Mouse (Mus musculus): Measurements from ENCODE around the gene Ctcfl.

Gene Ctcfl

DNA sequence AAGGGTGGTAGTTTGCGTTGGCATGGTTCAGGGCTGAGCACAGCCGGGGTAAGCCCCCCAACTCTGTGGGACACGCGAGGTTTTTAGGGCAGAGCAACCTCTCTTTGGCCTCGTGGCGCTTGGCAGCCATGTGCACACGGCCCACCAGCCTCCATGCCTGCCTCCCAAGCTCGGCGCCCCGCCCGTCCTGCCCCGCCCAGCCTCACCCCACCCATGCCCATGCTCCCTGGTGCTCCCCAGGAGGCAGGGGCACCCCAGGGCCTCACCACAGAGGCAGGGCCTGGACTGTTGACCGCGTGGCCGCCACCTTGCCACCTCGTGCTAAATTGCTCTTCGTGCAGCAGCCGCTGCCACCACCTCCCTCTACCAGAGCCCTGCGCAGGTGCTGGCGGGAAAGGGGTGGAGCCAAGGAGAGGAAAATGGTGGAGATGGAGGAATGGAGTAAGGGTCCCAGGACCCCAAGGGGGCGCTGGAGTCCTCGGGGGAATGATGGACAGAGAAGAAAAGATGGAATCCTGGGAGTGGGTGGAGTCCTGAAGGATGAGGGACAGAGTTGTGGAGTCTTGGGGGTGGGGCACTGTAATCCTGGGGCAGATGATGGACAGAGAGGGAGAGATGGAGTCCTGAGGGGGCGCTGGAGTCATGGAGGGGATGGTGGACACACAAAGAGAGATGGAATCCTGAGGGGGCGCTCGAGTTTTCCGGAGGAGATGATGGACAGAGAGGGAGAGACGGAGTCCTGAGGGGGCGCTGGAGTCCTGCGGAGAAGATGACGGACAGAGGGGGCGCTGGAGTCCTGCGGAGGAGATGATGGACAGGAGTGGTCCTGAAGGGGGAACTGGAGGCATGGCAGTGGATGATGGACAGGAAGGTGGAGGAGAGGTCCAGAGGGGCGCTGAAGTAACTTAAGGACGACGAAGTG is at the start of gene Ctcfl:
TSS of gene Ctcfl (minus strand) at position 503 of the 922 bp plus-strand sequence.
- no peak for DNase-seq (ENCODE audit: low spot score)

DNA sequence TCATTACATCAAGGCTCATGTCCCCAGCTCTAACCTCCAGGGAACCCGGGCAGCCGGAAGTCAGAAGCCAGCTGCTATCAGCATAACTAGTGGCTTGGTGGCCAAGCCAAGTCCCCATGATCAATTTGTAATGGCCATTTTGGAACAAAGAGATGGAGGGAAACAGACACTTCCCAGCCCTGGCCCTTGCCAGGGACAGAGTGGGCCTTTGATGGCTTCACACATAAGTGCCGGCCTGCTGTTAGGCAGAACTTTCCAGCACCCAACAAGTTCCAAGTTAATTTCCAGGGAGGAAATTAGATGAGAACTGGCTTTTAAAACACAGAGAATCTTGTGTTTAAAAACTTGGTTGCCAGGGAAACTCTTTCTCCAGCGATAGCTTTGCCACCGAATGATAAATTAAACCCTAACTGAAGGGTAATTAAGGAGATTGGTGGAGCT is 49.1 kb upstream of the Ctcfl start:
- no peak for DNase-seq (ENCODE audit: low spot score)

DNA sequence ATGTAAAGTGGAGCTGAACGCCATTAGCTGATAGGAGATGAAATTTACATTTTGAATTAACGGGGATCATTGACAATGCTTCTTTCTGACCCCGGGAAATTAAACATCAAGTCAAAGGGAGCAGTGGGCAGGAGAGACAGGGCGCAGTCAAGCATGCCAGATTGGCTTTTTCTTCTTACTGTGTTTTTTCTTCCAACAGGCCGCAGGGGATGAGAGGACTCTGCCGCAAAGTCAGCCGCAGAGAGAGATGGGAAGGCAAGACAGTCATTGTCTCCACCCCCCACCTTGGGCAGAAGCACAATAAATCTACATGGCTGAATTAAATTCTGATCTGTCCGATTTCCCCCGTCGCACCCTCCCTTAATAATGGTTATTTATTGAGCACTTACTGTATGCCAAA is 46.0 kb upstream of the Ctcfl start:
- no peak for DNase-seq (ENCODE audit: low spot score)

- DNase-seq (ENCODE audit: low spot score) = no peak
Observed at GRCm38 (mm10) chr2:173164946-173165345, 45.6 kb upstream of the Ctcfl start.

GRCm38 (mm10) chr2:173164358-173164757 is 45.0 kb upstream of the Ctcfl start:
- no peak for DNase-seq (ENCODE audit: low spot score)

GRCm38 (mm10) chr2:173163380-173163779 is 44.1 kb upstream of the Ctcfl start:
- DNase-seq (ENCODE audit: low spot score) = no peak

- DNase-seq (ENCODE audit: low spot score) = no peak
Observed at GRCm38 (mm10) chr2:173159354-173160311, 40.3 kb upstream of the Ctcfl start.

GRCm38 (mm10) chr2:173158390-173159055 is 39.2 kb upstream of the Ctcfl start:
- DNase-seq (ENCODE audit: low spot score) = no peak

- DNase-seq (ENCODE audit: low spot score) = no peak
Observed at GRCm38 (mm10) chr2:173157871-173158270, 38.5 kb upstream of the Ctcfl start.

- no peak for DNase-seq (ENCODE audit: low spot score)
Observed at GRCm38 (mm10) chr2:173157376-173157775, 38.1 kb upstream of the Ctcfl start.

- DNase-seq (ENCODE audit: low spot score) = no peak
Observed at GRCm38 (mm10) chr2:173156923-173157322, 37.6 kb upstream of the Ctcfl start.

- no peak for DNase-seq (ENCODE audit: low spot score)
Observed at GRCm38 (mm10) chr2:173155907-173156306, 36.6 kb upstream of the Ctcfl start.

DNA sequence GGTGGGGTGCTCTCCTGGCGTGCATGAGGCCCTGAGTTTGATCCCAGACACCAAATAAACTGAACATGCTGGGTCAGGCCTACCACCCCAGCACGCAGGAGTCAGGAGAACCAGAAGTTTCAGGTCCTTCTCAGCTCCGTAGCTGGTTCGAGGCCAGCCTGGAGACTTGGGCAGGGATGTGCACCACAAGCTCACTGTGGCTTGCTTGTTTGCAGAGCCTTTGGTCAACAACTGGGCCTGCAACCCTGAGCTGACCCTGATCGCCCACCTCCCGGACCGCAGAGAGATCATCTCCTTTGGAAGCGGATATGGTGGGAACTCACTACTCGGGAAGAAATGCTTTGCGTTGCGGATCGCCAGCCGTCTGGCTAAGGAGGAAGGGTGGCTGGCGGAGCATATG is 35.6 kb upstream of the Ctcfl start:
- DNase-seq (ENCODE audit: low spot score) = no peak

GRCm38 (mm10) chr2:173154513-173154912 is 35.2 kb upstream of the Ctcfl start:
- no peak for DNase-seq (ENCODE audit: low spot score)

- DNase-seq (ENCODE audit: low spot score) = no peak
Observed at GRCm38 (mm10) chr2:173153266-173153665, 33.9 kb upstream of the Ctcfl start.

DNA sequence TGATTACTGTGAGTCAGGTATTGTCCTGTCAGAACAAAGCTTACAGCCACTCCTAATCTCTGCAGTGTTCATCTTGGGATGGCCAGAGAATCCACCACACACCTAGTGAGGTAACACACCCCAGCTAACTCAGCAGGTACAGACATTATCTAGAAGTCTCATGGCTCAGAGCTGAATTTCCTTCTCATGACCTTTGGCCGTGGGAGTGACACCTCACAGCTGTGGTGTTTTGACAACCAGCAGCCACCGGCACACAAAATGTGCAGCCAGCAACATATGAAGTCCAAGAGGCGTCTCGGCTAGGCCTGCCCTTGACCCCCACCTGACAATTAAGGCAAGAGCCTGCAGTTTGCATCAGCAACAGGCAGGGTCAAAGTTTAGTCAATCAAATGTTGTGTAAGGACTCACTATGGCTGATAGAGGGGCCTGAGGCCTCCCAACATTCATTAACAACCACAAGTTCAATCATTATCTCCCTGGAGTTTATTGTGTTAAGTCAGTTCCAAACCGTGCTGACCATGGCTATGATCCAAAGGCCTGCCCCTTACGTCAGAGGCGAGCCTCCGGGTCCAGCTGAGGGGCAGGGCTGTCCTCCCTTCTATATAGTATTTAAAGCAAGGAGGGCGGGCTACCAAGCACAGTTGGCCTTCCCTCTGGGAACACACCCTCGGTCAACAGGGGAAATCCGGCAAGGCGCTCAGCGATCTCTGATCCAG is 33.3 kb upstream of the Ctcfl start, which contains the start of gene Pck1:
TSS of gene Pck1 (plus strand) at position 613 of the 716 bp plus-strand sequence.
- DNase-seq (ENCODE audit: low spot score) = no peak

GRCm38 (mm10) chr2:173151784-173152284 is 32.5 kb upstream of the Ctcfl start:
- DNase-seq (ENCODE audit: low spot score) = no peak

DNA sequence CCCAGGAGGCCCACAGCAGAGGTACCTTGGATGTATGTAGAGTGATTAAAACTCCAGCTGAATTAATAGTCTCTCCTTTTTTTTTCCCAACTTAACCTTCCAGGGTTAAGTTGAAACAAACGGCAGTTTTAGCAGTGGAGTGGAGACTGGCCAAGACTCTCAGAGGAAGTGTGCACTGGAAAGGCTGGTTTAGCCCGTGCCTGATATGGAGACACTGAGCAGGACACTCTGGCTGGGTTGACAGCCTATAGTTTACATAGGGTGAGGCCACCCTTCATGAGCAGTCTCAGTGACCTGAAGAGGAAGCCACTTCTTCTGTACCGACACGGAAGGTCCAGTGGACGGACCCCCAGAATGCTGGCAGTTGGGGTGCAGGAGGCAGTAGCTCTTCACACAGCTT is 32.0 kb upstream of the Ctcfl start:
- DNase-seq (ENCODE audit: low spot score) = no peak

- no peak for DNase-seq (ENCODE audit: low spot score)
Observed at GRCm38 (mm10) chr2:173148001-173148400, 28.7 kb upstream of the Ctcfl start.

GRCm38 (mm10) chr2:173146728-173147127 is 27.4 kb upstream of the Ctcfl start:
- no peak for DNase-seq (ENCODE audit: low spot score)

DNA sequence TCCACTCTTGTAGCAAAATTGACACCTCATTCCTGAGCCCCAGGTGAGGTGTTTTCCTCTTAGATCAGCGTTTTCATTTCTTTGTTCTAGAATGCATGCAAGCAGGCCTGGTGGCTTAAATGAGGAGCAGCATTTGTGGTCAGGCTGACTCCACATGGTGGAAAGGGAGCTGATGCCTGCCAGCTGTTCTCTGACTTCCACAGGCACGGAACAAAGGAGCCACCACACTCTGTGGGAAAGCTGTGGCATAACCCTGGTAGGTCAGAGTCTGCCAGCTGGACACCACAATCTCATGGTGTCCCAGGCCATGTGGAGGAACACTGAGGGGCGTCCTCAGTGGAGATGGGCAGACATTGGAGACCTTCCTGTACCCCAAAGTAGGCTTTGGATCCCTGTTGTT is 26.5 kb upstream of the Ctcfl start:
- no peak for DNase-seq (ENCODE audit: low spot score)

Data from MN1 (cell line).